Mouse (Mus musculus) layer of hippocampus, adult 2 months (tissue): ENCODE data around the gene Camta1. TPM values are rescaled to one million over a fixed set of nuclear protein-coding genes. Genes with fewer than 3 reads are reported as not detected.

ENCODE experiments used
- DNase-seq, 2 experiments: peaks; one replicate each; pipeline ENCODE4 v3.0.0; 2022; ENCODE audit warnings: low spot score in 2 of 2
- H3K27ac ChIP-seq: fragments of 200-600 bp; 2 replicates; pipeline ENCODE4 v1.8.1; 2022
- H3K4me3 ChIP-seq: fragments of 200-600 bp; 2 replicates; pipeline ENCODE4 v1.8.1; 2022; ENCODE audit warnings: mild to moderate bottlenecking
- CTCF ChIP-seq: fragments of 200-600 bp; conservative IDR thresholded peaks from 2 replicates; pipeline ENCODE4 v1.8.1; 2022; ENCODE audit warnings: antibody characterized with exemption, mild to moderate bottlenecking, moderate library complexity
- total RNA-seq, 2 experiments: library from RNA; stranded (reverse); gene quantifications; 2 replicates each; pipeline ENCODE4 v1.2.3; 2021

Camta1 gene
- total RNA-seq, 2 experiments from 2014 or later = 275 to 294 TPM

- TF ChIP-seq CTCF = no peak
Measured at GRCm38 (mm10) chr4:151516998-151517799, 344.5 kb downstream of the Camta1 start.

DNA sequence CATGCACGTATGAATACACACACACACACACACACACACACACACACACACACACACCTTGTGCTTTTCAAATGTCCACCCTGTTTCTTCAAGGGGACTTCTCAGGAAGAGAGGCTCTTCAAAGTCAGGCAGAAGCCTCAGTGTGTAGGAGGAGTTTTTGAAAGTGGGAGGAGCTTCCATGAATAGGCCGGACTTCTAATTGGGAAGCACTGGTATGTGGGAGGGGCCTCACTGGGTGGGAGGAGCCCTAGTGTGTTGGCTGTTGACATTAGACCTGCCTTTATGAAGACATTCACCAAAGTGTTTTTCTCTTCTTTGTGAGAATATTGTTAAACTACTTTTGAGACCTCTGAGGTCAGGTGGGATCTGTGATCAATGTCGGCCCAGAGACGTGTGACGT, 346.4 kb downstream of the Camta1 start:
- Histone ChIP-seq H3K27ac (no peak overlapping the region), H3K4me3 (no peak overlapping the region)
- DNase-seq = no peak
- TF ChIP-seq CTCF = no peak

More at GRCm38 (mm10) chr4:151516998-151517799, 344.5 kb downstream of the Camta1 start:
- peak in 1 of 2 experiments; percentile 26 for DNase-seq
- H3K27ac ChIP-seq = no peak overlapping the region
- no peak overlapping the region for H3K4me3 ChIP-seq

- no peak overlapping the region for H3K27ac ChIP-seq
- no peak overlapping the region for H3K4me3 ChIP-seq
- peak; percentile 55 for TF ChIP-seq CTCF
- DNase-seq = no peak
Measured at GRCm38 (mm10) chr4:151511092-151511491, 350.6 kb downstream of the Camta1 start.

GRCm38 (mm10) chr4:151510417-151510816, 351.3 kb downstream of the Camta1 start:
- Histone ChIP-seq H3K27ac (no peak overlapping the region), H3K4me3 (no peak overlapping the region)
- DNase-seq = no peak
- TF ChIP-seq CTCF = no peak

DNA sequence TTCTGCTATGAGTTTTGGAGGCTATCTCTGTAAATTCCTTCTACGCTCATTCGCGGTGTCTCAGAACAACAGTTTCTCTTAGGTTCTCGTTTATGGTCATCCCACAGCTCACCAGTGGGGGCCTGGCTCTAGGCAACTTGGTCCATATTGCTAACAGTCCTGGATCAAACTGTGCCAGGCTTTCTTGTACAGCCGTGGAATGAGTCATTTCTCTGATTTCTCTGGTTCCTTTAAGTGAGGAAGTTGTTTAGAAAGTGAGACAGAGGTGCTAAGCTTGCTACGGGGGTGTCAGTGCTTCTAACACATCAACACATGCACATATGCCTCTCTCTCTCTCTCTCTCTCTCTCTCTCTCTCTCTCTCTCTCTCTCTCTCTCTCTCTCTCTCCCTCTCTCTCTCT, 355.0 kb downstream of the Camta1 start:
- Histone ChIP-seq H3K27ac (no peak overlapping the region), H3K4me3 (no peak overlapping the region)
- peak; percentile 13; the same call in 1 of the 2 replicates for TF ChIP-seq CTCF
- no peak for DNase-seq

GRCm38 (mm10) chr4:151498481-151499276, 363.0 kb downstream of the Camta1 start:
- DNase-seq = no peak
- H3K4me3 ChIP-seq = no peak overlapping the region
- TF ChIP-seq CTCF = peak; percentile 59
- no peak overlapping the region for H3K27ac ChIP-seq

DNA sequence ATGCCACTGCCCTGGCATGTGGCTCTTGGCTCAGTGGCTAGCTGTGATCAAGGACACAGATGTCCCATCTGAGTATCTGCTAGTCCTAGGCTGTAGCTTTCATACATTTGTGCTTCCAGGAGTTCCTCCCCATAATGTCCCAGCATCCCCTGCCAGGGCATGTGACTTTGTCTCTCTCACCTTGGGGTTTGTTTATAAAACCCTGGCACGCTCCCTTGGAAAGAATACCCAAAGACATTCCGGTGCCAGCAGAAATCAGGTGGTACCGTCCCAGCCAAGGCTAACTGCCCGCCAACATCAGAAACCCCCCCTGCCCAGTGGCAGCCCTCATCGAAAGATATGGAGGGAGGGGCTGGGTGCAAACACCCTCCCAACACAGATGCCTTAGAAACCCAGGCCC, 365.1 kb downstream of the Camta1 start:
- no peak for DNase-seq
- Histone ChIP-seq H3K27ac (no peak overlapping the region), H3K4me3 (no peak overlapping the region)
- no peak for TF ChIP-seq CTCF

GRCm38 (mm10) chr4:151495276-151495882, 366.3 kb downstream of the Camta1 start:
- no peak for DNase-seq
- Histone ChIP-seq H3K27ac (no peak overlapping the region), H3K4me3 (no peak overlapping the region)
- TF ChIP-seq CTCF = no peak

GRCm38 (mm10) chr4:151492786-151493185, 368.9 kb downstream of the Camta1 start:
- no peak for DNase-seq
- H3K4me3 ChIP-seq = no peak overlapping the region
- no peak overlapping the region for H3K27ac ChIP-seq
- TF ChIP-seq CTCF = no peak

GRCm38 (mm10) chr4:151483977-151484313, 377.7 kb downstream of the Camta1 start:
- TF ChIP-seq CTCF = no peak
- Histone ChIP-seq H3K27ac (no peak overlapping the region), H3K4me3 (no peak overlapping the region)
- no peak for DNase-seq

DNA sequence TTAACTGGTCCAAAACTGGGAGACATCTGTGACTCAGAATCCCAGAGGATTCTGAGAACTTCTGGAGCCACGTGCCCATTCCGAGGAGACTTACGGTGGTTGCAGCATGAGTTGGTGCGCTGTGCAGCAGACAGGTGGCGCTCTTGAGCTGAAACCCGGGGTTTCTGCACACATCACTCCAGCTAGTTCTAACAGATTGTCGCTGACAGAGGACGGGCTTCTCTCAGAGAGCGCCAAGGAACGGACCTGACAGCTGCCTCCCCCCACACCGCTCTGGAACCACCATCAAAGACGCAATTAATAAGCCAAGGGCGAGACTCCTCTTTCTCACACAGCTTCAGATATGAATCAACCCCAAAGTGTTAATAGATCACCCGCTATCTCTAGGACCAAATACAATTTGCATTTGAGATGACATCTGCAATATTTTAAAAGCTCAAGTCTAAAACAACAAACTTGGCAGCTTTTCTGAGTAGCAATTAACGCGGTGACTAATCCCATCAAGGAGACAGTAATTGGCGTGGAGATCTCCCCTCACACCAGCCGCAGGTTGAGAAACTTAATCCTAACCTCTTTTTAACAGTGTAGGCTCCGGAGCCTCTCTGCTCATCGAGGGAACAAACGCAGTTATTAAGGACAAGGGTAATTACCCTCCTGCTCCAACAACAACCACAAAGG, 378.2 kb downstream of the Camta1 start:
- DNase-seq = peak; percentile 63 to 82
- peak; percentile 93 for TF ChIP-seq CTCF
- Histone ChIP-seq H3K27ac (no peak overlapping the region), H3K4me3 (peak overlapping the region; percentile 1; the same call in 1 of the 2 replicates)

DNA sequence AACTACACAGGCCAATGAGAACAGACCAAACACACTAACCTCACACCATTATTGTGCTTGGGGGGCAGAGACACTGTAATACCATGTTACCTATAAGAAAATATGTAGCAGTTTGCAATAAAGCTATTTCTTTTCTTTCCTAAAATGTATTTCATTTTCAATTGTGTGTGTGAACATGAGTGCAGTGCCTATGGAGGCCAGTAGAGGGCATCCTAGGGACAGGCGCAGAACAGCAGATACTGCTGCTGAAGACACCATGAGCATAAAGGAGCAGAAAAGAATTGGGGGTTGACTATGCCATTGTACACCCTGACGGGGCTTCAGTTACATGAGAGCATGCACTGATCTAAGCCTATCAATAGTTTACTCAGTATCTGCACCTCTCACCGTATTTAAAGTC, 380.7 kb downstream of the Camta1 start:
- TF ChIP-seq CTCF = peak; percentile 58

DNA sequence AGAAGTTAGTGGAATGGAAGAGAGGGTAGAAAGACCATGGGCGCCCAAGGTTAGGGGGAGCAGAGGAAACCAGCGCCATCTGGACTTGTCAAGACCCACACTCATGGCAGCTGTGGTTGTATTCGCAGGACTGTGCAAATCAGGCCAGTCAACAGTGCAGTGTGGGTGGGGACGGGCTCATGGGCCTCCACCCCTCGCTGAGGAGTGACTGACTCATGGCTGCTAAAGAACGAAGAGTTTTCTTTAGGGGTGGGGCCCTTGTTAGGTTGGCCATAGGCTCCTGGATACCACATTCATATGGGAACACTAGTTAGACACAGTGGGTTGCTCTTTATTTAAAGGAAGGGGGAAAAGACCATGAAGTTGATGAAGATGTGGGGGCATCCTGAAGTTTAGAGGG, 383.7 kb downstream of the Camta1 start:
- no peak overlapping the region for H3K27ac ChIP-seq
- DNase-seq = no peak
- H3K4me3 ChIP-seq = no peak overlapping the region
- no peak for TF ChIP-seq CTCF

More for the DNA sequence above, 380.7 kb downstream of the Camta1 start:
- no peak overlapping the region for H3K27ac ChIP-seq
- H3K4me3 ChIP-seq = no peak overlapping the region
- DNase-seq = no peak
